Mouse (Mus musculus) A20 (cell line): ENCODE measurements at regions not wholly inside any gene's neighbourhood (a gene's known extent, or its start where the extent isn't known, plus 50 kb on each side); places are given as distances from the start of the nearest gene placed in this dataset.

Source experiments
- DNase-seq: peaks from one replicate; pipeline ENCODE4 v3.0.0-alpha.2; 2011; ENCODE audit warnings: low read depth, low spot score

DNA sequence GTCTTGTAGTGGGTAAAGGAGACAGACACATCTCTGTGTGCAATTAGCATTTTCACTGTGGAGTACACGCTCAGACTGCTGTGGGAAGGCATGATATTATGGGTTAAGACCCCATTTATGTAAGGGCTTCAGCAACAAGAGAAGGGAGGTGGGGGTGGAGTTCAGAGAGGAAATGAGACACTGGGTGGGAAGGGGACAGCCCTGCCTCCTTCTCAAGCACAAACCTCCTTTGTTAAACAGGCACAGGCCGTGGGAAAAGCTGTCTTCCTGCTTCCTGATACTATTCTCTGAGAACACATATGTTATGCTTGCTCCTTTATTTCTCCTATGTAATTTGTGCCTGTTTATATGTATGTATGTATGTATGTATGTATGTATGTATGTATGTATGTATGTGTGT is 237.4 kb upstream of the Cxcr4 start:
- no peak for DNase-seq

DNA sequence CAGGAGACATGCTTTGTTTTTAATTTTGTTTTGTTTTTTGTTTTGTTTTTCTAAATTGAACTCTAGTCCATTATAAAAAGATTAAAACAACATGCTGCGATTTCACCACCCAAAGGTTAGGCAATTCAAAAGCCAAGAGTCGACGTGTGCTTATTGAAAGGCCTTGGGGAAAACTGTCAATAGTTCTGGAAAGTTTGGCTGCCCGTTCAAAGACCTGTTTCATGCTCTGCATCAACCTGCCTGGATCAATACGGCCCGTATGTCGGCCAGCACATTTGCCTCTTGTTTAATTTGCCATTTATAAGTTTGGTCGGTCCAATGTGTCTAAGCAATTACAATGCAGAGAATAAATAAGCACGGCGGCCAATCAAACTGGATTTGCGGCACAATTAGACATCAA is 234.3 kb upstream of the Cxcr4 start:
- DNase-seq, result no peak

DNA sequence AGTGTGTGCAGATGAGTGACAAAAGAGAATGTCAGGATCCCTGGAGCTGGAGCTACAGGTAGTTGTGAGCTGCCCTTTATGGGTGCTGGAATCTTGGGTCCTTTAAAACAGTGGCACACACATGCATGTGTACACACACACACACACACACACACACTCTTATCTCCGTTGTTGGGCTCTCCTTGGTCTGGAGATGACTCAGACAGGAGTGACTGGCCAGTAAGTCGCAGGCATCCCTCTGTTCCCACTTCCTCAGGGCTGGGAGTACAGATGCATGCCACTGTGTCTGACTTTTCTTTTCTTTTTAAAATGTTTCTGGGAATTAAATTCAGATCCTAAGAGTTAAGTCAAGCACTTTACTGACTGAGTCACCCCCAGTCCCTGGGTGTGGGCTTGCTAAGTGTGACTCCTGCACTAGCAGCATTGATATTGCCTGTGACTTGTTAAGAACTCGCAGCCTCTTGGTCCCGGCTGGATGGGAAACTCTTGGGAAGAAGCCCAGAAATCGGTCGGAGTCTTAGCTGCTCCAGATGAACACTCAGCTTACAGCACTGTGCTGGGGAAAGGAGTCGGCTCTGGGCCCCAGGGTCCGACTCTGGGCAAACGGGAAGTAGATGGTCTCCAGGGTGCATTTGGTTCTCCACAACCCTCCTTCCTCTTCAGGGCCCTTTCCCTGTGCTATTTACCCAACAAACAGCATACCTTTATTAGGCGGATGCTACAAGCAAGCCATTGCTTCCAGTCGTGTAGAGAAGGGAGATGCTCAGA is 233.0 kb upstream of the Cxcr4 start:
- DNase-seq, result no peak

DNA sequence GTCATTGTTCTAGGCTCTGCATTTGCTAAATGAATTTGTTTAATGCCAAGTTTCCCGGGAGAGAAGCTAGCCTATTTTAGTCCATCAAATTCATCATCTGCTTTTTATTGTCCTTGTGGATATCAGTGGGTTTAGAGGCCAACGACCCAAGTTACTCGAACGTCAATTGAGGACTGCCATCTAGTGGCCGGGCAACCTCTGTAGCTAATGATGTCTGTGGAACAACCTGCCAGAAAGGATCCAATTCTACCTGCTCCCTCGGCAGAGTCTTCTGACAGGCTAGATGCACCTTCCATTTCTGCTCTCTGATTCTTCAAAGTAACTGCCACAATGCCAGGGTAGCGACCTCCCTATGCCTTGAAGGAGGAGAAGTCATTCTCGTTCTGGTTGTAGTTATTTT is 232.1 kb upstream of the Cxcr4 start:
- peak; percentile 83 for DNase-seq

DNA sequence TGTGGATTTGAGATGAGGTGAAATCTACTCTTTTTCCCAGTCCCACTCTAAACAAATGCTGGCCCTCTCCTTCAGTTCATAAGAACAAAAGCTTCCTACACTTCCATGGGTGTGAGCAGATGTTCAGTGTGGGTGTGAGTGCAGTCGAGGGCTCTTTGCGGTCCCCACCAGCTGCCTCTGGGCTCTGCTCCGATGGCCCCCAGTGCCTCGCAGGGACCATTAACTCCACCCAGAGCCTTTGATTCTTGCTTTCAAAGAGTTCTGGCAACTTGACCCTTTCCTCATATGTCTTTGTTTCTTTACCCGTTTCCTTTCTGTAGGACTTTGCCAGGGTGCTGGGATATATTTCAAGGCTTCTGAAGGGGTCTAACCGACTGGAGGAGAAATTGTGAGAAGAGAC is 229.9 kb upstream of the Cxcr4 start:
- no peak for DNase-seq

DNA sequence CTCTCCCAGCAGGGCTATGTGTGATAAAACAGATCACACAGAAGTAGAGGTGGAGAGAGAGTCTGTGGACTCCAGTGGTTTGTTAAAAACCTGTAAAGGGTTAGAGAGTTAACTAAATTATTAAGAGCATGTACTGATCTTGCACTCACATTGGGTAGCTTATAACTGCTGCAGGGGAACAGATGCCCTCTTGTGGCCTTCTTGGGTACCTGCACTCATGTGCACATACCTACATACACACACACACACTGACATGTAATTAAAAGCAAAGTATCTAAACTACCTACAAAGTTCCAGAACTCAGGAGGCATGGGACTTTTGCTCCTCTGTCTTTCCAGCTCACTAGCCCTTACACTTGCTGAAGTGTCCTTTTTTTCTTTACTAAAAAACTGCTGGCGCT is 228.4 kb upstream of the Cxcr4 start:
- DNase-seq, result no peak

DNA sequence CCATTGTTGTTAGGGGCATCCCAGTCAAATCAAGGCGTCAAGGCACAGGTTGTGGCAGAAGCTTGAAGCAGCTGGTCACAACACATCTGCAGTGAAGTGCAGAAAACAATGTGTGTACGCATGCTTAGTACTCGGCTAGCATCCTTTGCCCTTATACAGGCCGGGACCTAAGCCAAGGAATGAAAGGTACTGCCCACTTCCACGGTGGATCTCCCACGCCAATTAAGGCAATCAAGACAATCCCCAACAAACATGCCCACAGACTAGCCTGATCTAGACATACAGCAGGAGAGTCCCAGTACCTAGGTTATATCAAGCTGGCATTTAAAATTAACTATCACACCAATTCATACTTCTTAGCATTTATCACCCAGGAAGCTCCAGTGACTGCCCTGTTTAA is 227.5 kb upstream of the Cxcr4 start:
- no peak for DNase-seq

DNA sequence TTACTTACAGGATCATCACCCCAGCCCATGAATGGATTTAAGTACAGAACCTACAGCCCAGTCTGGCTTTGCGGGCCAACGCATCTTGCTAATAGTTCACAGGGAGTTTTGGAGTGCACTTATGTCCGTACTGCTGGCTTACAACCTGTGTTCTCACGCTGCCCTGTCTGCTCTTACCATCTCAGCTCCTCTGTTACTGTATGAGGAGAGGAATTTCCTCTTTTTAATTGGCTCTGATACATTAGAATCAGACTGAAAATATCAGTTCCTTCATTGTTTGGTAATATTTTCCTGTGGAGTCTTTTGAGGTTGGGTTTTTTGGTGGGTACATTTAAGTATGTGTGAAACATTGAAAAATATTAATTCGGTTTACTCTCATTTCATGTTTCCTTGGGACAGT is 221.3 kb upstream of the Cxcr4 start:
- no peak for DNase-seq

DNA sequence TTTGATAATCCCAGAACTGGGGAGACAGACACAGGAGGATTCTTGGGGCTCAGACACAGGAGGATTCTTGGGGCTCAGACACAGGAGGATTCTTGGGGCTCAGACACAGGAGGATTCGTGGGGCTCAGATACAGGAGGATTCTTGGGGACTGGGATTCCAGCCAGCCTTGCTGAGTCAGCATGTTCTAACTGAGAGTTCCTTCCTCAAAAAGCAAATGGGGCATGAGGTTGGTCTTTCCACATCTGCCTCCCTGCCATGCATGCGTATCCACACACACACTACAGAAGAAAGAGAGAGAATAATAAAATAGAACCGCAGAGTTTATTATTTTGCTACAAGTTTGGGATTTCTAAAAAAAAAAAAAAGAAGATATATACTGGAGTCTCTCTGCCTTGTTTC is 218.8 kb upstream of the Cxcr4 start:
- no peak for DNase-seq

DNA sequence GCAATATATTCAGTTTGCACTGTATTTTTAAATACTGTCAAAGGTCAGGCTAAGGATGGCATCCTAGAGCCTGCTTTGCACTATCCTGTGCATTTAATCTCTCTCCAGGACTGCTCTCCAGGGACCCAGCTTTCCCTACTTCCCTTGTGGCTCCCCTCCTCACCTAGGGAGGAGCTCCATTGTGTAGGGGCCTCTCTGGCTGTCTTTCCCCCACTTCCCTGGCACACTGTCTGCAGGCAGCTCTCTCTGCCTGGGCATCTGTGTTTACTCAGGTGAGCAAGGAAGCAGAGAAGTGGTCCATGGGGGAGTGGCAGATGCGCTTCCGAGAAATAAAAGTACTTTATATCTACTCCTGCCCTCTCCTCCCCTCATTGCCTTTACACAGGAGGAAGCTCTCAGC is 218.0 kb upstream of the Cxcr4 start:
- DNase-seq, result no peak

DNA sequence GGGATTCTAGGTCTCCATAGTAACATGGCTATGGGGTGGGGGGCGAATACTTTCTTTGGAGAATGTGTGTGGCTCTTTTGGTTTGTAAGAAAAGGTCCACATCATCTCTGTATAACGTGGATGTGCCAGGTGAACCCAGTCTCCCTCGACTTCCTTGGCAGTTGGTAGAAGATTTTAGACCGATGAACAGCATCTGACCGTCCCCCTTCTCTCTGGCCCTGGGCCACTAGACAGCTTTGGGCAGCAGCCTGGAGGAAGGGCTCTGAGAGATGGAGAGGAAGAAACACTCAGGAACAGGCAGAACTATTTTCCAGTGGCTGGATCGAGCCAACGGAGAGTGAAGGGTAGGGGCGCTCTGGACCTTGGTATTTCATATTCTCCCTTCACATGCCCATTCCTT is 217.5 kb upstream of the Cxcr4 start:
- DNase-seq, result no peak

DNA sequence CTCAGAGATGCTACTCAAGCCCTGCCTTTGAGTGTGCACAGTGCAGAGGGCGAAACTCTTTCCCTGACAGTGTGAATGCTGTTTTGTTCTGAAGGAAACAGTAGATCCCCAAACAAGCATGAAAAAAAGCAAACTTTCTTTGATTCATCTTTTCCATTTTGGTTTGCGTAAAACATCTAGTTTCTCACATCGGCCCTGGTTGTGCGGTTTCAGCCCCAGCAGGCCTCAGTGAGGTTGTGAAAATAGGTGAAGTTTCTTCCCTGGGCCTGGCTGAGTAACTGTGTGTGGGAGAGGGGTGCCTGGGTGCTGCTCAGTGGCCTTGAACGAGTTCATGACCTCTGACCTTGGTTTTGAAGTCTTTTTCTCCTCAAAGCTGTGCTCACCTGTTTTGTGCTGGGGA is 216.5 kb upstream of the Cxcr4 start:
- no peak for DNase-seq

DNA sequence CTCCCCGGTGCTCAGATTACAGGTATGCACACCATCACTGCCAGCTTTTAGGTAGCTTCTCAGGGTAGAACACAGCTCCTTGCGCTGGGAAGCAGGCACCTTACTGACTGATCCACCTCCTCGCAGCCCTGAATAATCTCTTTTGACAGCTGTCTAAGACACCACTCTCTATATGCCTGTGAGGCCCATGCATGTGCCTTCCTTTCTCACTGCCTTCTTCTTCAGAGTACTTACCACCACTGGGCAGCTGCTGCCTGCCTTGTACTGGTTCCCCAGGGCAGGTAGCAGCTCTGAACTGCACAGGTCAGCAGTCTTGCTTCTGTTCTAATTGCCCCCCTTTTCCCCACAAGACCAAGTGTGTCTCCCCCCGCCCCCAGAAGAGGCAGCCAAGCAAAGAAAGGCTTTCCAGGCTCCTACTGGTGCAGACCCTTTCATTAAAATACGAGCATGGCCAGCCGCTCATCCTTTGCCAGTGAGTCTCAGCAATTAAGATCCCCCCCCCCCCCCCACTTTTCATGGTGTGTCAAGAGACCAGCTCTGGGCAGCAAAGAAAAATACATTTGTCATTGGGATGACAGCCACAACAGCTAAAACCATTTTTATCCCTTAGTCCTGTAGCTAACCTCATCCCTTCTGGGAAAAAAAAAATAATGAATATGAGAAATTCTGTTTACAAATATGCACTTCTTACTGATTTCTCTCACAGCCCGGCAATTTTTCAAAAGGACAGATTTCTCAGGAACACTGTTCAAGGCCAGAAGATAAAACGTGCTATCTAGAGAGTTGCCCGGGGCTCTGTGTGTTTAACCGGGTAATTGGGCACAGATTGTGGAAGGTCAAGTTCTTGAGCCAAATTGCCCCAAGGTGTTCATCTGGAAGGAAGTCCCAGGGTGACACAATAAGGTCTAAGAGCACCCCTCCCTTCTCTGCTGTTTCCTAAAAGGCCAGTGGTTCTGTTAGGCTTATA is 213.9 kb upstream of the Cxcr4 start:
- no peak for DNase-seq

DNA sequence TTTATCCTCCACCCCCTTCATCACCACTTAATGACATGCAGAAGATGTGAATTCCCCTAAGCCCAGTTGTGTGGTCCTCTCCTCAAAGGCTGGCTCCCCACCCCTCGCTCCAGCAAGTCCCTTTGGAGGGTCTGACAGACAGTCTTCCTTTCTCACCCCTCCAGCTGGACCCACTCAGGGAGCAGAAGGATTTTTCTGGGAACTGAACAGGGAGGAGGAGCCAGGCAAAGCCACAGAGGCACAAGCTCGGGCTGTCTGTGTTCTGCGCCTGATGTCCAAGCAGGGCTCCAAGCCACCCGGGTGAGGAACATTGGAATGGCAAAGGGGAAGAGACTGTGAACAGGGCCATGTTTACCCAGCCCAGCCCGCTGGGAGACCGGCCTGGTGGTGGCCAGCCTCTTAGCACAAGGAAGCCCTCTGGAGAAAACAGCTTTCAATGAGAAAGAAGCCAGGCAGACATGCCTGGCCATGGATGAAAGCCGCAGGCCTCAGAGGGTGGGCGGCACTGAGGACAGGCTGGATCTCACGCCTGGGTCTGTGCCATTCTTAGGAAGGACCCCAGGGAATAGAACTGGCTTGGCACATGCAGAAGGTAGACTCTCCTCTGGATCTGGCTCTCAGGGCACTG is 211.5 kb upstream of the Cxcr4 start:
- no peak for DNase-seq

DNA sequence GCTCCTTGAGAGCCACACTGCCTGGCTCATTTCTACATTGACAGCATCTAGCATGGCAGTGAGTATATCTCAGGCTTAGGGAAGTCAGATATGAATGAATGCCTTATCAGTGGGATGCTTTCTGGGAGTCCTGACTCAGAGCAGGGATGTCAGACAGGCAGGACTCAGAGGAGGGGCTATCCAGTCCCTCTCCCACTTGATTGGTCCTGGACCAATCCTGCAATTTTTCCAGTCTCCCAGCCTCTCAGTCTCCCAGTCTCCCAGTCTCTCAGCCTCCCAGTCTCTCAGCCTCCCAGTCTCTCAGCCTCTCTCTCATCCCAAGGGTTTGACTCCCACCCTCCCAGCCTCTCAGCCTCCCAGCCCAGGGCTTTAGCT is 211.0 kb upstream of the Cxcr4 start:
- DNase-seq, result no peak

DNA sequence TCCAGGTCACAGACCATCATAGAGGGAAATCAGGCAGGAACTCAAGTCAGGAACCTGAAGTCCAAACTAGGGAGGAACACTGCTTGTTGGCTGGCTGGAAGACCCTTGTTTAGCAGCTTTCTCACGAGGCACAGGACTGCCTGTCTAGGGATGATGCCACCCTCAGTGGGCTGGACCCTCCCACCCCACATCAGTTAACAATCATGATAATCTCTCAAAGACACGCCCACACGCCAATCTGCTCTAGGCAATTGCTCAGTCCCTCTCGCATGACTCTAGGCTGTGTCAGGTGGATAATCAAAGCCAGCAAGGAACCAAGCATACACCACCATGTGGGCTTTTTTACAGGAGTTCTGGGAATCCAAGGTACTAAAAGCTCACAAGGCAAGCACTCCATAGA is 206.6 kb upstream of the Cxcr4 start:
- no peak for DNase-seq

DNA sequence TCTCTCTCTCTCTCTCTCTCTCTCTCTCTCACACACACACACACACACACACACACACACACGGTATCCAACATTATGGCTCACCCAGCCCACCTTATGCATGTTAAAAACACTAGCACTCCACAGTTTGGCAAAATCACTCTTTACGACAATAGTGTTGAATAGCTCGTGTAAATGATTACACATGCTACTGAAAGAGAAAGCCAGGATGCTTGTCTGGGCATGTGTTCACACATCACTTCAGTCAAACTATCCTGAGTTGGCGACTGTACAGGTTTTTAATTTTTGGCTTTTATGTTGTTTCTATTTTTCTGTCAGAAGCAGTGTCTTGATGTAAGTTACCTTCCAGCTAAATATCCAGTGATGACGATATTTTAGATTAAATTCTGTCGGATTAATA is 203.6 kb upstream of the Cxcr4 start:
- DNase-seq, result no peak

DNA sequence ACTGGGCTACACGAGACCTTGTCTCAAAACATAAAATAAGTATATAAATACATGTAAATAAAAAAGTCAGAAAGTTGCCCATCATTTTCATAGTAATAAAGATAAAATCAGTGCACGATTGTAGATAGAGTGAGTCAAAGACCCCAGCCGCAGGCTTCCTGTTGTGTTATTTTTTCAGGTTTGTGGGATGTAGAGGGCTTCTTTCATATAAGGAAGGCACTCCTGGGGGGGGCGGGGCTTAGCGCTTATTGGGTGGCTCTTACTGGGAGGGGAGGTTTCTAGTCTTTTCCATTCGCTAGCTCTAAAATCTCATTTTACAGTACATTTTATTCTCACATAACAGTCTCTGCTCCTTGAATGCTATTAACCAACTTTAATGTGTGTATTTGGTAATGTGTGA is 198.8 kb upstream of the Cxcr4 start:
- no peak for DNase-seq

DNA sequence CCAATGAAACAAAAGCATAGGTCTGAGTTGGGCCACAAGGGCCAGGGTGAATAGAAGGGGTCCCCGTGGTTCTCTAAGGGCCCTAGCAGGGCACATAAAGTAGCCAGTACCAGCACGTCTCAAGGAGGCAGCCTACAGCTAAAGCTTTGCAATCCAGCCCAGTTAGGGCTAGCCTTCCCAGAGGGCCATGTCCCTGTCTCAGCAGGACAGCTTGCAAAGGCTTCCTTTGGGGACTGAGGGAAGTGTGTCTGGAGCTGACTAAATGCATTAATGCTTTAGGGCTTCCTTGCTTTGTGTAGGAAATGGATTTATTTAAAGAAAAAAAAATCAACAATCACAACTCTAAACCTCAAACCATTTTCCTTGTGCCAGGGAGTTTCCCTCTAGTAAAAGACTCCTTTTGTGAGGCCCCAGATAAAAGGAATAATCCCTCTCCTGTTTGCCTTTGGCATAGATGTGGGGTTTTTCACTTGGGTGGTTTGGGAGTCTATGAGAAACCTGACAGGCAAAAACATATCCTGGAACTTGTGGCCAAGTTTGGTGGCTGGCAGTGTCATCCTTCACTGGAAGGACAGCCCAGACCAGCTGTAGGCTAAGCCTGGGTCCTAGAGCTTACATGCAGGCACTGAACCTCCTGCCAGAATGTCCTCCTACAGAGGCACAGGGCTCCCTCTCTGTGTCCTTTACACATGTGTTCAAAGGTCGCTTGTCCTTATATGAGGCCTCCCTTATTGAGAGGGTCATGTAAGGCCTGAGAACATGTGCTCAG is 197.7 kb upstream of the Cxcr4 start:
- DNase-seq, result no peak

DNA sequence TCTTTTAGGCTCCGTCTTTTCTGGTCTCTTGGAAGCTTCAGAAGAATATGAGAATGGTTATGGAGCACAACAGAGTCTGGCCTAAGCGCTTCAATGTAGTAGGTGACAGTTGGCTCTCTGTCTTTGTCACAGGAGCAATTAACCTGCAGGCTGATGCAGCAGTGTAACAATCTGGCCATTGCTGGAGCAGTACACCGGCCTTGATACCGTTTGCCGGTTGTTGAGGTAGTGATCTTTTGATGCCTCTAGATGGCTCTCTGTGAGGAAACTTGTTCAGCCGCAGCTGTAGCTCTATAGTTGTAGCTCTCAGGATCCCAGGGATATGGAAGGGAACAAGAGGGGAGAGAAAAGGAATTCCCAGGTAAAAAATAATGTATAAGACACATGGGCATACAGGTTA is 196.1 kb upstream of the Cxcr4 start:
- no peak for DNase-seq

DNA sequence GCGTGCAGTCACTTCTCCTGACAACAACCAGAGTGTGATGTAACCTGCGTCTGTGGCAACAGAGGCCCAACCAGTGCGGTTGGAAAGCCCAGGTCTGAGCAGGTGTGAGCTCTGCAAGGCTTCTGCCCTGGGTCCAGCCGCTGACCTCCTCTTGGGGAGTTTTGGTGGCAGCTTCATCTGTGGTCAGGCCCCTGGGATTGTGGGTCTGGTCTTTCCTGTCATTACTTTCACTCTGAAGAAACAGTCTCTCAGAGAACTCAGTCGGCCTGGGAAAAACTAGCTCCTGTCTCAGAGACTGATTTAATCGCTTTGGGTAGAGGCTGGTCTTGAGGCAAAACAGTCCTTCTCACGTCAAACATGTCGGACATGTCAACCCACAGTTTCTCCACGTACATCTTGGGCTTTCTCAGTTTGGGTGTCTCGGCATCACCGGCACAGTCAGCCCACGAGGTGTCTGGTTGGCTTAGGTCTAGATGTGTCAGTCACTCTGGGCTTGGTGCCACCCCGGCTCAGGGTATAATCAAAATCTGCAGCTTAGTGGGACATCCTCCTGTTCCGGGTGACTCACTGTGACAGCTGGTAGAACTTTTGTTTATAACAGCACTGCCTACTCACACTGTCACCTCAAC is 195.0 kb upstream of the Cxcr4 start:
- no peak for DNase-seq
